Mouse (Mus musculus) thymus, adult 2 months (tissue): ENCODE results near the gene Gm20388.

Experiments used
- CTCF ChIP-seq: fragments of 200-500 bp; IDR thresholded peaks from 2 replicates; pipeline ENCODE4 v1.5.1; 2012; ENCODE audit warnings: mild to moderate bottlenecking, control low read depth, low read length, moderate library complexity, borderline replicate concordance; ENCODE audit not compliant: control insufficient read depth, poor library complexity, insufficient read depth; ENCODE audit errors: extremely low read depth
- POLR2A ChIP-seq: fragments of 200-500 bp; IDR thresholded peaks from 2 replicates; pipeline ENCODE4 v1.6.1; 2012; ENCODE audit warnings: mild to moderate bottlenecking, low read length, control low read depth, moderate library complexity; ENCODE audit not compliant: control insufficient read depth, poor library complexity, insufficient read depth; ENCODE audit errors: extremely low read depth

- TF ChIP-seq CTCF (no peak), POLR2A (no peak)
Measured at GRCm38 (mm10) chr8:121552506-121552905, 1641.9 kb downstream of the Gm20388 start.
